Mouse (Mus musculus): ENCODE data around the gene Tiparp. TPM values are rescaled to one million over a fixed set of nuclear protein-coding genes. Genes with fewer than 3 reads are reported as not detected.

Gene Tiparp
- polyA plus RNA-seq, 1 experiment = 4.2 TPM

DNA sequence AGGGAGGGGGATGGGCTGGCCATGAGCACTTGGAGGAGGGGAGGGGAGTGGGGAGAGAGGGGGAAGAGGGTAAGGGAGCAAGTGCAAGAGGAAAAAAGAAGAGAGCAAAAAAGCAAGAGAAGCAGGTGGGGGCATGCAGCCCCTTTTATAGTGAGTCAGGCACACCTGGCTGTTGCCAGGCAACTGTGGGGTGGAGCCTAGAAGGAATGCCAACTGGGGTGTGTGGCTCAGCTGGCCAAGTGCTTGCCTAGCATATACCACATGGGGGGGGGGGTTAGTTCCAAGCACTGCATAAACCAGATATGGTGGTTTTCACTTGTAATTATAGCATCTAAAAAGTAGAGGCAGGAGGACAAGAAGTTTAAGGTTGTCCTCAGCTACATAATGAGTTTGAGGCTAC is 66.3 kb downstream of the Tiparp start:
- H3K27me3 ChIP-seq (ENCODE audit: control insufficient read depth, insufficient read depth, low read length) = no peaks in the 10 kb centered on the region
- H3K27ac ChIP-seq (ENCODE audit: insufficient read depth, low read depth, low read length) = no peak overlapping the region
- H3K36me3 ChIP-seq (ENCODE audit: control insufficient read depth, insufficient read depth, low read length) = no peaks in the 10 kb centered on the region
- no peak overlapping the region for H3K4me3 ChIP-seq (ENCODE audit: low read depth, low read length)
- H3K4me1 ChIP-seq (ENCODE audit: control insufficient read depth, insufficient read depth, insufficient read length, low read length) = 0 out of 2 replicates have a peak, but pooled peaks cover 1% of the 10 kb centered on the region
- TF ChIP-seq CTCF (IDR thresholded peaks at IDR 0.05; ENCODE audit: extremely low read depth, insufficient read length, insufficient replicate concordance, low read depth, low read length) = no peak
- no peak for TF ChIP-seq POLR2A (IDR thresholded peaks at IDR 0.05; ENCODE audit: low read depth, low read length)

DNA sequence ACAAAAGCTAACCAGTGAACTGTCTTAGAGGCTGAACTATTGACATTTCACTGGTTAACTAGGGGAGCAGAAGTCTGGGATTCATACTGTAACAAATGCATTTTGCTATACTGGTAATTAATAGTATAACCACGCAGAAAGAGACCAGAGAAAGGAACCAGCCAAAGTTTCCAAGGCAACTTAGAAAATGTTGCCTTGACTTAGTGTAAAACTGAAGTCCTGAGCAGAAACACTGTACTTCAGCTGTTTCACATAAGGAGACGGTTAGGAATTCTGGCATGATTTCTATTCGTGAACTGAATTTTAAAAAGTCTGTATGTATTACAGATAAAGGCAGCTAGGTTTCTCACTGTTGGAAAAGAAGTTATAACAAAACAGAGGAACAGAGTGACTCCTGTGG is 67.0 kb downstream of the Tiparp start:
- Histone ChIP-seq H3K27me3 (ENCODE audit: control insufficient read depth, insufficient read depth, low read length) (no peaks in the 10 kb centered on the region), H3K4me3 (ENCODE audit: low read depth, low read length) (no peak overlapping the region), H3K36me3 (ENCODE audit: control insufficient read depth, insufficient read depth, low read length) (no peaks in the 10 kb centered on the region), H3K27ac (ENCODE audit: insufficient read depth, low read depth, low read length) (no peak overlapping the region), H3K4me1 (ENCODE audit: control insufficient read depth, insufficient read depth, insufficient read length, low read length) (0 out of 2 replicates have a peak, but pooled peaks cover 1% of the 10 kb centered on the region)
- WGBS = 85% methylated on average over 3 of the region's 3 CpGs
- TF ChIP-seq POLR2A (IDR thresholded peaks at IDR 0.05; ENCODE audit: low read depth, low read length) (no peak), CTCF (IDR thresholded peaks at IDR 0.05; ENCODE audit: extremely low read depth, insufficient read length, insufficient replicate concordance, low read depth, low read length) (no peak)

DNA sequence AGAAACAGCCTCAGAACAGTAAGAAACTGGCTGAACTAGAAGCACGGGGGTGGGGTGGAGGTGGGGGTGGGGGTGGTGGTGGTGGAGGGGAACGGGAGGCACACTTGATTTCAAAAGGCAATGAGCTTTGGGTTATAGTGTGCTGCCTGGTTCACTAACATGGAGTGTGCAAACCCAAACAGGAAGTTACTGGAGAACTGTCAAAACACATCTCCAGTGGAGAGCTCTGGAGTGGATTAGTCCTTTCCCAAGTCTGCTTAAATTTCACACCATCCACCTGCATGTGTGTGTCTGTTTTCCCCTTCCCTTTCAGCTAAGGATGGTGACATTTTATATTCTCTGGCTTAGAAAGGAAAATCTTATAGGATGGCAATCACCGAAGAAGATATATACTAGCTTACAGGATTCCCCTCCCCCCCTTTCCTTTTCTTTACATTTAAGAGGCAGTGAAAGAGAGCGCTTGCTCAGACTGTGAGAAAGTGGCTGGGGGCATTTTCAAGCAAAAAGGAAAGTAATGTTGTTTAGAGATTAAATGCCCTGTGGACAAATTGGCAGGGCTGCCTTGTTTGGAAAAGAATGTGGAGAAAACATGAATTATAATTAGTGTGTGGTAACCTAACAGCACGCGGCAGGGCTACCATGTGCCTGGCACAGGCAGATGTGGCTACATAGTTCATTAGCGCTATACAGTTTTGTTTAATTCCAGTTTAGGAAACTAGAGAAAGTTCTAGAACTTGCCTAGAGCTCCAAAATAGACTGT is 70.0 kb downstream of the Tiparp start:
- no peak overlapping the region for H3K4me3 ChIP-seq (ENCODE audit: low read depth, low read length)

DNA sequence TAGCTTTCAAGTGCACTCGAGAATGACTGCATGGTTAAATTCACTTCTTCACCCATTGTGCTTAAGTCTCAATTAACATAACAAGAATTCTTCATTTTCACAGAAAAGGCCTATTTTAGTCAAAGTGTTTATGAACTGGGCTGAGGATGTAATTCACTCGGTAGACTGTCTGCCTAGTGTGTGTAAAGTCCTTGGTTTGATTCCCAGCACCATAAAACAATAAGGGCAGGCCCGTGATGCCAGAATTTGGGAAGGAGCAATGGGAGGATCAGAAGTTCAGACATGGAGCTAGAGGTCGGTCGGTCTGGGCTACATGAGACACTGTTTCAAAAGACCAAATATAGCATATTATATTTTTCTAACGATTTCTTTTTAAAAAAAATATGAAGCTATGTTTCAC is 70.9 kb downstream of the Tiparp start:
- WGBS = 81% methylated on average over 6 of the region's 6 CpGs
- no peaks in the 10 kb centered on the region for H3K36me3 ChIP-seq (ENCODE audit: control insufficient read depth, insufficient read depth, low read length)
- H3K27me3 ChIP-seq (ENCODE audit: control insufficient read depth, insufficient read depth, low read length) = no peaks in the 10 kb centered on the region
- no peak for TF ChIP-seq CTCF (IDR thresholded peaks at IDR 0.05; ENCODE audit: extremely low read depth, insufficient read length, insufficient replicate concordance, low read depth, low read length)
- no peak for TF ChIP-seq POLR2A (IDR thresholded peaks at IDR 0.05; ENCODE audit: low read depth, low read length)
- H3K27ac ChIP-seq (ENCODE audit: insufficient read depth, low read depth, low read length) = no peak overlapping the region
- H3K4me3 ChIP-seq (ENCODE audit: low read depth, low read length) = no peak overlapping the region
- H3K4me1 ChIP-seq (ENCODE audit: control insufficient read depth, insufficient read depth, insufficient read length, low read length) = 0 out of 2 replicates have a peak, but pooled peaks cover 1% of the 10 kb centered on the region

More for the DNA sequence above, 70.0 kb downstream of the Tiparp start:
- no peak overlapping the region for H3K27ac ChIP-seq (ENCODE audit: insufficient read depth, low read depth, low read length)
- H3K36me3 ChIP-seq (ENCODE audit: control insufficient read depth, insufficient read depth, low read length) = no peaks in the 10 kb centered on the region
- 0 out of 2 replicates have a peak, but pooled peaks cover 1% of the 10 kb centered on the region for H3K4me1 ChIP-seq (ENCODE audit: control insufficient read depth, insufficient read depth, insufficient read length, low read length)
- WGBS = 81% methylated on average over 7 of the region's 7 CpGs
- TF ChIP-seq CTCF (IDR thresholded peaks at IDR 0.05; ENCODE audit: extremely low read depth, insufficient read length, insufficient replicate concordance, low read depth, low read length) = no peak
- no peak for TF ChIP-seq POLR2A (IDR thresholded peaks at IDR 0.05; ENCODE audit: low read depth, low read length)
- no peaks in the 10 kb centered on the region for H3K27me3 ChIP-seq (ENCODE audit: control insufficient read depth, insufficient read depth, low read length)

DNA sequence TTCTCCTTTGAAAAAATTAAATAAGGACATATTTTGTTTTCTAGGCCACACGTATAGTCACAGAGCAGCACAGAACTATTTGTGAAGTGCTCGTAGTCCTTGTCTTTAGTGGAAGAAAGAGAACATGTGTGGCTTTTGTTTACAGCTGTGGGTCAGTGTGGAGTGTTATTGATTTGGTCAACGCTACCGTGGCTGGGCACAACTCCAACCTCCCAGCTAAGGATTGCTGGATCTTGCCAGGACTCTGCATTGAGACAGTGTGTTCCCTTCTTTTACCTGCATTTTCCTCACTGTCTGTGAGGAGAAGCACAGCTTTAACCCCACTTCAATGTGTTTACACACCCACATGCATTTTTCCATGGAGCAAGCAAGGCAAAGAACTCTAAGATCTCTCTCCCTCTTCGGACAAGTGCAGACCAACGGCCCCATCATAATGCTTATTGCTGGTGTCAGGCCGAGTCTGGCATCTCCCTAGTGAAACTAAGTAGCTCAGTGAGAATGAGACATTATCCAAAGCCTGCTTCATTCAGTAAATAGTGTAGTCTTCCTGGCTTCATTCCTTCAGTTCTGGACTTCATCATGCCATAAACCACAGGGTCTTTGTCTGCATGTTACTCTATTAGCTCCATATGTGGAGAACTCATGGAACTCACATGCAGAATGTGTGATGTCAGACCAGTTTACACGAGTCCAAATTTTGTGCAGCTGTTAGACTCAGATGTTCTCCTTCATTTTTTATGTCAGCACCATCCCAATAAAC is 73.3 kb downstream of the Tiparp start:
- Histone ChIP-seq H3K27me3 (ENCODE audit: control insufficient read depth, insufficient read depth, low read length) (no peaks in the 10 kb centered on the region), H3K4me1 (ENCODE audit: control insufficient read depth, insufficient read depth, insufficient read length, low read length) (no peaks in the 10 kb centered on the region), H3K36me3 (ENCODE audit: control insufficient read depth, insufficient read depth, low read length) (no peaks in the 10 kb centered on the region), H3K4me3 (ENCODE audit: low read depth, low read length) (no peak overlapping the region), H3K27ac (ENCODE audit: insufficient read depth, low read depth, low read length) (no peak overlapping the region)
- WGBS = 71% methylated on average over 8 of the region's 8 CpGs
- TF ChIP-seq POLR2A (IDR thresholded peaks at IDR 0.05; ENCODE audit: low read depth, low read length) (no peak), CTCF (IDR thresholded peaks at IDR 0.05; ENCODE audit: extremely low read depth, insufficient read length, insufficient replicate concordance, low read depth, low read length) (no peak)

DNA sequence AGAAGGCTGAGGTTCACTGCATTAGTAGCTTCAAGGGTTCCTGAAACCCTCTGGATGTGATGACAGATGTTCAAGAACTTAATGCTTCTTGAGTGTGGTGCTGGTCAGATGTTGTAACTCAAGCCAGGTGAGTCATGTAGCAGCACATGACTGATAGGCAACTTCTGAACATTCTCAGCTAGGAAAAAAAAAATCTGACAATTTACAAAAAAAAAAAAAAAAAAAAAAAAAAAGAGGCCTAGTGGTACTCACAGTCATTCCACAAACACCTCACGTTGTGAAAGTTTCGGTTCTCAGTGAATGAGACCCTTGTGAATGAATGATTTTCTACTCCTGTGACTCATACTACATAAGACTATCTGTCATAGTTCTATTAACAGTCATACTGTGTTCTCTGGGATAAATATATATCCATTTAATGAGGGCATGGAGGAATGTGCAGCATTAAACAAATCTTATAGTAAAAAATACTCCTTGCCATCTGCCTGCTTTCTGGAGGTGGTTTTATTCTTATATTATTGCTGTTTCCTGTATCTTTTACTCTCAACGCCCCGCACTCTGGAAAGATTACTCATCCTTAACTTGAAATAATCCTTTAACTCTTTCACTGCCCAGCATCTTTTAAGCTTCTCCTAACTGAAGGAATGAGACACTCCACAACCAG is 75.3 kb downstream of the Tiparp start:
- H3K27ac ChIP-seq (ENCODE audit: insufficient read depth, low read depth, low read length) = no peak overlapping the region
- no peaks in the 10 kb centered on the region for H3K27me3 ChIP-seq (ENCODE audit: control insufficient read depth, insufficient read depth, low read length)
- H3K36me3 ChIP-seq (ENCODE audit: control insufficient read depth, insufficient read depth, low read length) = no peaks in the 10 kb centered on the region
- no peaks in the 10 kb centered on the region for H3K4me1 ChIP-seq (ENCODE audit: control insufficient read depth, insufficient read depth, insufficient read length, low read length)
- TF ChIP-seq POLR2A (IDR thresholded peaks at IDR 0.05; ENCODE audit: low read depth, low read length) (no peak), CTCF (IDR thresholded peaks at IDR 0.05; ENCODE audit: extremely low read depth, insufficient read length, insufficient replicate concordance, low read depth, low read length) (no peak)
- 62% methylated on average over 4 of the region's 4 CpGs for WGBS
- H3K4me3 ChIP-seq (ENCODE audit: low read depth, low read length) = no peak overlapping the region

Other genes starting within 250 kb of the Tiparp start
- 18.1 and 27.3 TPM in 2 replicates for gene Ssr3, start 135.8 kb upstream of the Tiparp start, polyA plus RNA-seq (2012; rRNA removed)
- 0.32 TPM in 1 of 2 replicates, not detected in the other for gene Lekr1, start 137.8 kb downstream of the Tiparp start, polyA plus RNA-seq (2012; rRNA removed)